Mouse (Mus musculus) midbrain, embryonic 13.5 days (tissue): ENCODE measurements around the gene Usp29. TPM values are rescaled to one million over a fixed set of nuclear protein-coding genes. Genes with fewer than 3 reads are reported as not detected.
A peak's percentile ranks its signal among the peaks of the same experiment; 100 is the strongest.
"Not testable (repeated sequence)": the region's sequence is repeated elsewhere in the genome, so short reads cannot be mapped to it uniquely, and the experiment has no call there.

Experiments
- ATAC-seq: fragments of 200-750 bp; cut with Nextera tagmentation; 2 replicates; pipeline ENCODE4 v1.8.0; 2017; ENCODE audit warnings: mild to moderate bottlenecking, moderate TSS enrichment, moderate library complexity
- H3K27ac ChIP-seq: fragments of 300-500 bp; sonication (generic); 2 replicates; pipeline ENCODE4 v1.5.1; 2015; ENCODE audit warnings: inconsistent platforms, mild to moderate bottlenecking, moderate library complexity
- H3K27me3 ChIP-seq: fragments of 300-500 bp; sonication (generic); 2 replicates; pipeline ENCODE4 v1.6.1; 2015; ENCODE audit warnings: mild to moderate bottlenecking, inconsistent platforms
- H3K36me3 ChIP-seq: fragments of 300-500 bp; sonication (generic); 2 replicates; pipeline ENCODE4 v1.6.1; 2015; ENCODE audit warnings: mild to moderate bottlenecking, inconsistent platforms
- H3K4me1 ChIP-seq: fragments of 300-500 bp; sonication (generic); replicated peaks from 2 replicates; pipeline ENCODE4 v1.6.1; 2015; ENCODE audit warnings: inconsistent platforms
- H3K4me2 ChIP-seq: fragments of 300-500 bp; sonication (generic); replicated peaks from 2 replicates; pipeline ENCODE4 v1.6.1; 2015; ENCODE audit warnings: moderate library complexity, mild to moderate bottlenecking, inconsistent platforms
- H3K4me3 ChIP-seq: fragments of 300-500 bp; sonication (generic); replicated peaks from 2 replicates; pipeline ENCODE4 v1.5.1; 2015; ENCODE audit warnings: mild to moderate bottlenecking, inconsistent platforms
- H3K9ac ChIP-seq: fragments of 300-500 bp; sonication (generic); replicated peaks from 2 replicates; pipeline ENCODE4 v1.6.1; 2015; ENCODE audit warnings: mild to moderate bottlenecking, inconsistent platforms
- H3K9me3 ChIP-seq: fragments of 300-500 bp; sonication (generic); 2 replicates; pipeline ENCODE4 v1.6.1; 2016; ENCODE audit warnings: mild to moderate bottlenecking, inconsistent platforms
- WGBS: fragments of 180-500 bp; shearing (Covaris S2); methylation state at CpG from one replicate; pipeline ENCODE4 v1.1.7; 2015; 5-methylcytosine and 5-hydroxymethylcytosine counted together
- microRNA counts: library from miRNA; unstranded; fragments of <30 nt; microRNA quantifications from one replicate; lab custom pipeline; 2016
- microRNA-seq: library from miRNA; unstranded; fragments of <30 nt; microRNA quantifications from one replicate; pipeline ENCODE4, GENCODE M21; 2016
- polyA plus RNA-seq: library from polyadenylated mRNA; unstranded; fragments of >200 nt; fragmentation: Nextera tagmentation; extraction: Ambion mirVana; gene quantifications from 2 replicates; pipeline ENCODE4 v1.2.1, GENCODE M21; 2015

Usp29 gene
- polyA plus RNA-seq, 1 experiment from 2014 or later: 31.1 TPM

- H3K27ac ChIP-seq, ATAC-seq, H3K36me3 ChIP-seq, H3K27me3 ChIP-seq, H3K4me2 ChIP-seq, H3K9ac ChIP-seq, H3K9me3 ChIP-seq, H3K4me1 ChIP-seq, H3K4me3 ChIP-seq: not testable (repeated sequence)
- 88% methylated on average over 11 of the region's 11 CpGs for WGBS
These were observed 264.9 kb downstream of the Usp29 start, which contains the start of gene Aurkc for GRCm38 (mm10) chr7:6995251-6995650. Aurkc (plus strand) TSS chr7:6995300.

GRCm38 (mm10) chr7:6998914-6999313 is 268.5 kb downstream of the Usp29 start:
- not testable (repeated sequence) for ATAC-seq, H3K27ac ChIP-seq
- WGBS: 63% methylated on average over 3 of the region's 3 CpGs

GRCm38 (mm10) chr7:7005441-7005840 is 275.1 kb downstream of the Usp29 start:
- H3K9ac ChIP-seq, H3K9me3 ChIP-seq, H3K4me3 ChIP-seq, H3K27me3 ChIP-seq, H3K4me1 ChIP-seq, H3K27ac ChIP-seq, H3K4me2 ChIP-seq, ATAC-seq, H3K36me3 ChIP-seq: not testable (repeated sequence)
- WGBS: 81% methylated on average over 5 of the region's 5 CpGs

More at GRCm38 (mm10) chr7:6998914-6999313, 268.5 kb downstream of the Usp29 start:
- not testable (repeated sequence) for H3K9ac ChIP-seq, H3K9me3 ChIP-seq, H3K27me3 ChIP-seq, H3K4me2 ChIP-seq, H3K4me3 ChIP-seq, H3K4me1 ChIP-seq, H3K36me3 ChIP-seq

MicroRNA genes within 50 kb of the gene (microRNA counts, 519-probe panel; counts per million panel counts)
- microRNA mmu-miR-3099 (lab: Ali Mortazavi, UCI): 110 counts per million, percentile 56 among the panel's probes with 10 or more counts

Small RNA genes lying within 50 kb of the gene (microRNA-seq; reads per million reads assigned to microRNA genes)
- gene Mir3099: 503 reads per million, percentile 71 among the genes with 10 or more reads in this experiment

Other genes starting within 250 kb of the Usp29 start
- not detected in 2 replicates for gene Olfr5, start 243.6 kb upstream of the Usp29 start, polyA plus RNA-seq
- gene Olfr1347, start 230.8 kb upstream of the Usp29 start, polyA plus RNA-seq: not detected in 2 replicates
- gene Olfr1348, start 221.8 kb upstream of the Usp29 start, polyA plus RNA-seq: not detected in 2 replicates
- gene Olfr1349, start 207.6 kb upstream of the Usp29 start, polyA plus RNA-seq: not detected in 2 replicates
- gene Olfr1350, start 165.7 kb upstream of the Usp29 start, polyA plus RNA-seq: not detected in 2 replicates
- 1.7 and 2.3 TPM in 2 replicates for gene Zim1, start 34.1 kb upstream of the Usp29 start, polyA plus RNA-seq
- gene Peg3, start 147 bp upstream of the Usp29 start, polyA plus RNA-seq: 82.9 and 87.2 TPM in 2 replicates